Mouse (Mus musculus): ENCODE data around the gene Cep295.
"Not testable (repeated sequence)": the region's sequence is repeated elsewhere in the genome, so short reads cannot be mapped to it uniquely, and the experiment has no call there.

- TF ChIP-seq POLR2A (IDR thresholded peaks at IDR 0.05; ENCODE audit: low read depth, low read length); CTCF (IDR thresholded peaks at IDR 0.05; ENCODE audit: extremely low read depth, insufficient read depth, insufficient read length, insufficient replicate concordance): not testable (repeated sequence)
Observed at GRCm38 (mm10) chr9:15302006-15302405, 55.6 kb downstream of the Cep295 start.
